Mouse (Mus musculus): ENCODE results near the gene Rnase4.

GRCm38 (mm10) chr14:51069617-51070016 lies 21.3 kb upstream of the Rnase4 start:
- peak; percentile 3; the same call in 1 of the 2 replicates for TF ChIP-seq CTCF (IDR thresholded peaks at IDR 0.05; ENCODE audit: control insufficient read depth, insufficient read depth, insufficient replicate concordance, low read depth, low read length)
- TF ChIP-seq POLR2A (IDR thresholded peaks at IDR 0.05; ENCODE audit: control insufficient read depth, low read depth, low read length): no peak
